Mouse (Mus musculus): ENCODE measurements around the gene Txndc5. TPM values are rescaled to one million over a fixed set of nuclear protein-coding genes. Genes with fewer than 3 reads are reported as not detected.

Gene Txndc5
- polyA plus RNA-seq, 1 experiment from 2014 or later = 266 TPM

DNA sequence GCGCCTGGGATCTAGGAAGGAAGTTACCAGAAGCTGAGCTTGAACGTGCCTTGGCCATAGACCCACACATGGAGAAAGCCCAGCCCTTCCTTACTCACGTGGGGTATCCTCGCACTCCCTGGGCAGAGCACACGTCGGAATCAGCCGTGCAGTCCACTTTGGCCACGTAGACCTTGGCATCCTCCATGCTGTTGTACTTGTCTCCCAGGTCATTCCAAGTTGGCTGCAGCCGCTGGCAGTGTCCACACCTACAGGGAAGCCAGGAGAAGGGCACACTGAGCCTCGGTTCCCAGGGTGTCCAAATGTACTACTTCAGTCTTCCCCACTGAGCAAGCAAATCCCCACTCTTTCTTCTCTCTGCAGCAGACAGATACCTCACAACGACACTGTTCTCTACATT lies 5.4 kb downstream of the Txndc5 start:
- Histone ChIP-seq H3K27me3 (replicated peaks) (no peaks in the 10 kb centered on the region), H3K4me2 (no peak overlapping the region), H3K4me1 (peaks cover 16% of the 10 kb centered on the region; the same call in 1 of the 2 replicates), H3K9me3 (no peaks in the 10 kb centered on the region), H3K9ac (no peak overlapping the region), H3K27ac (no peak overlapping the region), H3K4me3 (replicated peaks) (no peak overlapping the region), H3K36me3 (peaks cover 34% of the 10 kb centered on the region)
- ATAC-seq (ENCODE audit: insufficient read depth, low FRiP score, low read depth) = no peak
- 85% methylated on average over 11 of the region's 11 CpGs for WGBS

DNA sequence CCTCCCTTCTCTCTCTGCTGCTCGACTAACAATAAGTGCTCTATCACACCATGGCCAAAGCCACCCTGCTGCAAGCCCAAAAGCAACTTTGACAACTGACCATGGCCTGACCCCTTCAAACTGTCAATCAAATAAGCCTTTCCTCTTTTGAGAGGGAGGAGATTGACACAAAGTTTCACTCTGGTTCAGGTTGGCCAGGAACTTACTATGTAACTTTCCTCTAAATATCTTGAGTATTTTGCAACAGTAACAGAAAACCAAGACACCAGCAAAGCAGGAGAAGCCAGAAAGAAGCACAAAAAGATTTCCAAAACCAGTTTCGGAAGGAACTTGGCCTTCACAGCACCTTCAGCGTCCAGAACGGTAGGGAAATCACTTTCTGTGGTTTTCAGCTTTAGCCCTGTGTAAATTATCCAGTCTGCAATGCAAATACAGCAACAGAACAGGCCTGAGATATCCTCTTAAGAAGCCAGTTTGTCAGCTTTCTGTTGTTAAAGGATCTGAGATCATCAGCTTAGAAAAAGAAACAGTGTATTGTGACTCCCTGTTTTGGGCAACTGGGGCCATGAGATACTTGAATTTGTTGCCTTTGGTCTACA lies 6.5 kb downstream of the Txndc5 start:
- Histone ChIP-seq H3K4me3 (replicated peaks) (no peak overlapping the region), H3K4me2 (no peak overlapping the region), H3K27me3 (replicated peaks) (no peaks in the 10 kb centered on the region), H3K4me1 (peaks cover 16% of the 10 kb centered on the region; the same call in 1 of the 2 replicates), H3K9me3 (no peaks in the 10 kb centered on the region), H3K27ac (peak overlapping the region; percentile 73), H3K36me3 (peaks cover 43% of the 10 kb centered on the region), H3K9ac (no peak overlapping the region)
- 64% methylated on average over 4 of the region's 4 CpGs for WGBS
- 0 out of 2 replicates have a peak, but pooled peaks have one; percentile 31 for ATAC-seq (ENCODE audit: insufficient read depth, low FRiP score, low read depth)

DNA sequence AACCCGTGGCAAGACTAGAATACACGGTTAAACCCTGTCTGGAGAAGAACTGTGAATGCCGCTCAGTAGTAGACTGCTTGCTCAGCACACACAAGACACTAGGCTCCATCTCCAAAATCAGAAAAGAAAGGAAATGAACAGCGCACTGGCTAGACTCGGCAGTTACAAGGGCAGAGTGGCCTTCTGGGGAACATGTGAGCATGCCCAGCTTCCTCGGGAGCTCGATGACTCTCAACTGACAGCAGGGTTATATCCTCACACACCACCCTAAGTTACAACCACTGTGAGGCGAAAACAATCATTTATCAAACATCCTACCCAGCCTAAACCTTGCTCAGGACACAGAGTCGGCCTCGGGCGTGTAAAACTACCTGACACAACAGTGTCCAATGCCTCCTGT lies 8.3 kb downstream of the Txndc5 start:
- Histone ChIP-seq H3K4me3 (replicated peaks) (no peak overlapping the region), H3K4me2 (no peak overlapping the region), H3K36me3 (peaks cover 52% of the 10 kb centered on the region), H3K4me1 (0 out of 2 replicates have a peak, but pooled peaks cover 6% of the 10 kb centered on the region), H3K27ac (no peak overlapping the region), H3K9me3 (no peaks in the 10 kb centered on the region), H3K9ac (no peak overlapping the region), H3K27me3 (replicated peaks) (no peaks in the 10 kb centered on the region)
- WGBS = 90% methylated on average over 11 of the region's 11 CpGs
- ATAC-seq (ENCODE audit: insufficient read depth, low FRiP score, low read depth) = no peak

DNA sequence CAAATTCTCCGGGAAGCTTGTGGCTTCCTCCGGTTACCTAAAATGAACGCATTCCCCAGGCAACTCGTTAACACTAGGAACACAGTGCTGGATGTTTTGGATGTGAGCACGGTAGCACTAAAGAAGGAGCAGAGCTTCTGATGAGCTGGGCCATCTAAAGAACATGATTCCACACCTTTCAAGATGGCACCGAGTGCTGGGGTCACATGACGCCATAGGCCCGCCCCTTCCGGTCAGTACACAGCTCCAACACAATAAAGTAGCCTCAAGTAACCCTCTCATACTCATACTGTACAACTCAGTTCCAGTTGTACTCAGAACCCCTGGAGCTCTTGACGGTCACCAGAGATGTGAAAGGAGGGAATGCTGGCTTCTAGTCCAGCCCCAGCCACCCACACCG lies 12.0 kb downstream of the Txndc5 start:
- whole genome bisulfite sequencing = 84% methylated on average over 11 of the region's 11 CpGs
- H3K9me3 ChIP-seq = no peaks in the 10 kb centered on the region
- peaks cover 46% of the 10 kb centered on the region for H3K36me3 ChIP-seq
- ATAC-seq (ENCODE audit: insufficient read depth, low FRiP score, low read depth) = no peak
- no peak overlapping the region for H3K9ac ChIP-seq
- H3K27ac ChIP-seq = no peak overlapping the region; the same call in 1 of the 2 replicates
- no peaks in the 10 kb centered on the region for H3K4me1 ChIP-seq
- H3K4me2 ChIP-seq = no peak overlapping the region
- no peaks in the 10 kb centered on the region for H3K27me3 ChIP-seq (replicated peaks)
- H3K4me3 ChIP-seq (replicated peaks) = no peak overlapping the region

DNA sequence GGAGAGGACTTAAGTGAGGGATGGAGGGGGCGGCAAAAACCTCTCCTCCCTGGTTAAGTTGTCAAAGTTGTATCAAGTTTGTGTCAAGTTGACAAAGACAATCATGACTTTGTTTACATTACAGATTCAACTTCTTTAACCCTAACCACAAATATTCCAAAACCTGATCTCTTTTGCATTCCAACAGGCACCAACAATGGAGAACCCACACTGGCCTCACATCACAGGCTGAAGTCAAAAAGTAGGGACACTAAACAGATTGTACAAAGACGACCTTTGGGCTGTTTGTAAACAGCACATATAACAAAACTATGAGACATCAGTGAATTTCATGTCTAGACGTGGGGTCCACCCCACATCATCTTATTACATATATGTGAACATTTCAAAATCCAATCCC lies 12.8 kb downstream of the Txndc5 start:
- 60% methylated on average over 3 of the region's 3 CpGs for WGBS

DNA sequence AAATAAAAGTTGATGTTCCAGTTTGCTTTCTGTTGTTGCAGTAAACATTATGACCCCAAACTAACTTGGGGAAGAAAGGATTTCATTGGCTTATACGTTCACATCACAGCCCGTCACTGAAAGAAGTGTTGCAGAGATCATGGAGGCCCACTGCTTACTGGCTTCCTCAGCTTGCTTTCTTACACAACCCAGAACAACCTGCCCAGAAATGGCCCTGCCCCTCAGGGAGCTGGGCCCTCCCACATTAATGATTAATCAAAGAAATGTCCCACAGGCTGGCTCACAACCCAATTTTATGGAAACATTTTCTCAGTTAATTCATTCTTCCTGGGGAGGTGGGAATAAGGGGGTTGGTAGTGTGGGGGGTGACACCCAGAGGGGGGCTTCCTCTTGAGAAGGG lies 13.2 kb downstream of the Txndc5 start:
- Histone ChIP-seq H3K4me3 (replicated peaks) (no peak overlapping the region), H3K9me3 (no peaks in the 10 kb centered on the region), H3K36me3 (peaks cover 42% of the 10 kb centered on the region), H3K4me1 (no peaks in the 10 kb centered on the region), H3K4me2 (no peak overlapping the region), H3K9ac (no peak overlapping the region), H3K27ac (no peak overlapping the region), H3K27me3 (replicated peaks) (no peaks in the 10 kb centered on the region)
- peak; percentile 74 for ATAC-seq (ENCODE audit: insufficient read depth, low FRiP score, low read depth)
- WGBS = 63% methylated on average over 2 of the region's 2 CpGs

More for the DNA sequence above, 12.8 kb downstream of the Txndc5 start:
- Histone ChIP-seq H3K36me3 (peaks cover 39% of the 10 kb centered on the region), H3K27ac (no peak overlapping the region), H3K27me3 (replicated peaks) (no peaks in the 10 kb centered on the region), H3K9ac (no peak overlapping the region), H3K4me3 (replicated peaks) (no peak overlapping the region), H3K4me1 (no peaks in the 10 kb centered on the region), H3K9me3 (no peaks in the 10 kb centered on the region), H3K4me2 (no peak overlapping the region)
- ATAC-seq (ENCODE audit: insufficient read depth, low FRiP score, low read depth) = no peak

DNA sequence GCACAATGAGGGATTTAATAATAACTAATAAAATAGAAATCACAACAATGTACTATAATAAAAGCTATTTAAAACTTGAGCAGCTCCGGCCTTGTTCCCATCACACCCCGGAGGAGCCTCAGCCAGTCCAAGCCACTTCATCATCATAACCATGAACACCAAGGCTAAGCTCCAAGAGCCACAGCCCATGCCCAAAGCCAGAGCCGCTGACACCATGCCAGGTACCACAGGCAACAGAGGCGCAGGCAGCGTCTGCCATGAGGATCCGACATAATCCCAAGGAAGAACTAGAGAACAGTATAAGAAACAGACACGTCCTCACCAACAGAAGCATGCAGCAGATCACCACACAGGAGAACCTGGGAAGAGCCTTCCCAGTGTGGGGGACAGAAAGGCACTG lies 14.7 kb downstream of the Txndc5 start:
- Histone ChIP-seq H3K4me3 (replicated peaks) (no peak overlapping the region), H3K9ac (no peak overlapping the region), H3K27ac (no peak overlapping the region), H3K4me2 (no peak overlapping the region), H3K4me1 (no peaks in the 10 kb centered on the region), H3K9me3 (no peaks in the 10 kb centered on the region), H3K36me3 (peaks cover 42% of the 10 kb centered on the region), H3K27me3 (replicated peaks) (no peaks in the 10 kb centered on the region)
- no peak for ATAC-seq (ENCODE audit: insufficient read depth, low FRiP score, low read depth)
- 91% methylated on average over 7 of the region's 7 CpGs for WGBS

DNA sequence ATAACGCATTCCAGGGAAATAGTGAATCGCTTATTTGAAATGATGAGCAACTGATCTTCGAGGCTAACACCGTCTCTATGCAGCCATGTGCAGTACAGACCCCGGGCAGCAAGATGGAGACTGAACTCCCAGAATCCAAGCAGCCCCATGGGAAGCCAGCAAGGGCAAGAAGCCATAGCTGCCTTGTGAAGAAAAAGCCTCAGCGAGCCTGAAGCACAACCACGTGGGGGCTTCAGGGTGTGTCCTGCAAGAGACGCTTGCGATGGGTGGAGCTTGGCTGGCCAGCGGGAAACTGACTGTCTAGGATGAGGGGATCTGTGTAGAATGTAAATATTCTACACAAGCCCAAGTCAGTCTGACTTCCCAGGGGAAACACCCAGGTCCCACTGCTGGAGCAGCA lies 16.6 kb downstream of the Txndc5 start:
- no peak overlapping the region for H3K27ac ChIP-seq
- H3K4me1 ChIP-seq = no peaks in the 10 kb centered on the region
- H3K36me3 ChIP-seq = peaks cover 38% of the 10 kb centered on the region
- no peak overlapping the region for H3K9ac ChIP-seq
- H3K4me3 ChIP-seq (replicated peaks) = no peak overlapping the region
- H3K9me3 ChIP-seq = no peaks in the 10 kb centered on the region
- ATAC-seq (ENCODE audit: insufficient read depth, low FRiP score, low read depth) = no peak
- H3K27me3 ChIP-seq (replicated peaks) = no peaks in the 10 kb centered on the region
- 70% methylated on average over 10 of the region's 10 CpGs for WGBS
- H3K4me2 ChIP-seq = no peak overlapping the region

DNA sequence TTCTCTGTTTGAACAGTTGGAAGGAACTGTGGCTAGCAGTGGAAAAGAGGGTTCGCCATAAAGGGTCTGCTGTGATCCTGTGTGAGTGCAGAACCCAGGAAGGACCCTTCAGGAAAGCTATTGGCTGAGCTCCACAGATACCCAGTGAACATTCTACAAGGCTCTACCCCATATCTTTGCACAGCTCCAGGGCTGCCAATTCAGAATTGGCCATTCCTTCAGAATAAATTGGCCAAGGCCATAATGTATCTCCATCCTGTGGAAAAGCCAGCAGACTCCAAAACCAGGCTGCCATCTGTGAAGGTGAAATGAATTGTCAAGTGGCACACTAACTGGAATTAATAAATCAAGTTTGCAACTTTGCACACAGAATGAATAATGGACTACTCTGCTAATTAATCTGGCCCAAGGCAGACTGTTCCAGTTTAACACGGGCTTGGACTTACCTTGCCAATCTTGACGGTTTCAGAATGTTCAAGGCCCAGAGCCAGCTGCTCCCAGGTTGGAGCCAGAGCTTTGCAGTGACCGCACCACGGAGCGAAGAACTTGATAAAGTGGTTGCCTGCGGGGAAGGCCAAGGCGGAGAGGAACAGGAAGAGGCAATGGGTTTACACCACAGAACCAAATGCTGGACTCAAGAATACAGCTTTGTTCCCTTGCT lies 18.8 kb downstream of the Txndc5 start:
- H3K9me3 ChIP-seq = no peaks in the 10 kb centered on the region
- H3K4me2 ChIP-seq = no peak overlapping the region
- no peak overlapping the region for H3K27ac ChIP-seq
- no peak overlapping the region for H3K9ac ChIP-seq
- H3K27me3 ChIP-seq (replicated peaks) = no peaks in the 10 kb centered on the region
- no peak for ATAC-seq (ENCODE audit: insufficient read depth, low FRiP score, low read depth)
- H3K36me3 ChIP-seq = peaks cover 35% of the 10 kb centered on the region
- no peaks in the 10 kb centered on the region for H3K4me1 ChIP-seq
- 82% methylated on average over 8 of the region's 8 CpGs for whole genome bisulfite sequencing
- H3K4me3 ChIP-seq (replicated peaks) = no peak overlapping the region

DNA sequence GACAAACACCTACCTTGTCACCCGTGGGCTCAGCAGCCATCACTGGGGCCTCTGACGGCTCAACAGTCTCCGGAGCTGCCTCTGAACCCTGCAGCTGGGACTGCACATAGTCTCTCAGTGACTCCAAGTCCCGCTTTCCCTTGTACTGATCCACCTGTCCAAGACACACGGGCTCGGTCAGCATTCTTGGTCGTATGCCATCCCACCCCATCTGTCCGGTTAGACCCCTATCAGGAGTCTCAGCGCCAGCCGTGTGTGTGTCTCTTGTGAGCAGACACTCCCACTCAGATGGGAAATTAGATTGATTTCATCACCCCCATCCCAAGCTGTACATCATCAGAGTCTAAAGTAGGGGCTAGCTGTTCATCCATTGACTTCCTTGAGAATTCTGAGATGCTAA lies 21.7 kb downstream of the Txndc5 start:
- Histone ChIP-seq H3K36me3 (peaks cover 52% of the 10 kb centered on the region), H3K27me3 (replicated peaks) (no peaks in the 10 kb centered on the region), H3K9ac (no peak overlapping the region), H3K4me2 (no peak overlapping the region), H3K4me3 (replicated peaks) (no peak overlapping the region), H3K27ac (no peak overlapping the region), H3K9me3 (no peaks in the 10 kb centered on the region), H3K4me1 (no peaks in the 10 kb centered on the region)
- WGBS = 93% methylated on average over 10 of the region's 10 CpGs
- no peak for ATAC-seq (ENCODE audit: insufficient read depth, low FRiP score, low read depth)

DNA sequence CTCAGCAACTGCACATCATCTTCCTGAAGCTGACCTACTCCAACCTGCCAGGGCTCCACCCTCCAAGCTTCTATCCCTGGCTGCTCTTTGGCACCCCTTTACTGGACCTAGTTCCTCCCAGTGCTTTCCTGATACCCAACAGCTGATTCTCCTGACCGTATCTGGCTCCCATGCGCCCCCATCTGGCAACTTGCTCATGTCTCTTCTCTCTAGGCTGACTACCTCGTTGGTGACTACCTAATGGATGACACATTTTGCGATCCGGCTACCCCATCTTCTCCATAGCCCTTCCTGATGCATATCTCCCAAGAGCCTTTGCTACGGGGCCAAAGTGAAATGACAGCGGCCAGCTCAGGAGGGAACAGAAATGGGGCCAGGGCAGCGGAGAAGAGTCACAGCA lies 22.3 kb downstream of the Txndc5 start:
- peaks cover 56% of the 10 kb centered on the region for H3K36me3 ChIP-seq

DNA sequence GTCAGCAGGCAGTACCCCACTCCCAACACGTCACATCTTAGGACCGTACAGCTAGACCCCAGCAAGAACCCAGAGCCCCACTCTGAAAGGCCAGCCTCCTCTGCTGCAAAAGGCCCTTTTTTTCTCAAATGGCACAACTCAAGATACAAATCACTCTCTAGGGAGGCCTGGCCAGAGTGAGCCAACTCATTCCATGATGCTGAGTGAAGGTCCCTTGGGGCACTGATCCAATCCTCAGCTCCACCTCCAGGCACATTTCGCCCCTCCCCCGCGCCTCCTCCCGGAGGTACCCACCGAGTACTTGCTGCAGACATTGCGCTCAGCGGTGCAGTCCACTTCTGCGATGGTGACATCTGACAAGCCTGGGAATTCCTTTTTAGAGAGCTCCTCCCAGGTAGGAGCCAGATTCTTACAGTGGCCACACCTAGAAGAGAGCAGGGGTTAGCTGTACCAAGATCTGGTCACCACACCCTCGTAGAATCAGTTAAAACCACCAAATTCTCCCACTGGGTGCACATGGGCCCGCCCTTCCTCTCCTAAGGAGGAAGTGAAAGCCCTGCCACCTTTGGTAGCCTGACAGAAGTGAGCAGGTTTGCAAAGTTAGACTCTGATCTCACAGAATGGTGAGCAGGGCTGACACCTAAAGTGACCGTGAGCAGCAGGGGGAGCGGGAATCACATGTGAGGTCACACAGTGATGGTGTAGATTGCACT lies 25.3 kb downstream of the Txndc5 start:
- Histone ChIP-seq H3K4me1 (no peaks in the 10 kb centered on the region), H3K9me3 (no peaks in the 10 kb centered on the region), H3K27ac (no peak overlapping the region), H3K4me3 (replicated peaks) (no peak overlapping the region), H3K9ac (no peak overlapping the region), H3K36me3 (peaks cover 51% of the 10 kb centered on the region), H3K4me2 (no peak overlapping the region), H3K27me3 (replicated peaks) (no peaks in the 10 kb centered on the region)
- WGBS = 84% methylated on average over 14 of the region's 14 CpGs
- no peak for ATAC-seq (ENCODE audit: insufficient read depth, low FRiP score, low read depth)

More for the DNA sequence above, 22.3 kb downstream of the Txndc5 start:
- ATAC-seq (ENCODE audit: insufficient read depth, low FRiP score, low read depth) = no peak
- no peak overlapping the region for H3K27ac ChIP-seq
- H3K4me1 ChIP-seq = no peaks in the 10 kb centered on the region
- H3K4me3 ChIP-seq (replicated peaks) = no peak overlapping the region
- no peak overlapping the region for H3K4me2 ChIP-seq
- no peaks in the 10 kb centered on the region for H3K27me3 ChIP-seq (replicated peaks)
- H3K9me3 ChIP-seq = no peaks in the 10 kb centered on the region
- 85% methylated on average over 8 of the region's 8 CpGs for WGBS
- no peak overlapping the region for H3K9ac ChIP-seq

Measured in stomach, embryonic 15.5 days (tissue).